Mouse (Mus musculus): ENCODE measurements around the gene U2surp.

Gene U2surp

GRCm38 (mm10) chr9:95511472-95512330 is at the start of gene U2surp:
Gene U2surp (minus strand): TSS chr9:95511996.
- peak; percentile 89 to 94 for DNase-seq (ENCODE audit: low read depth in 1 of 2, low spot score in 2 of 2)

GRCm38 (mm10) chr9:95559936-95560735 is 48.3 kb upstream of the U2surp start:
- DNase-seq (ENCODE audit: low read depth in 1 of 2, low spot score in 2 of 2) = no peak

GRCm38 (mm10) chr9:95559059-95559935 is 47.5 kb upstream of the U2surp start, which contains the start of gene Paqr9:
Gene Paqr9 (plus strand): TSS chr9:95559657.
- DNase-seq (ENCODE audit: low read depth in 1 of 2, low spot score in 2 of 2) = no peak

- DNase-seq (ENCODE audit: low read depth in 1 of 2, low spot score in 2 of 2) = no peak
These were observed 46.9 kb upstream of the U2surp start for GRCm38 (mm10) chr9:95558726-95559058.

GRCm38 (mm10) chr9:95557722-95558121 is 45.9 kb upstream of the U2surp start:
- DNase-seq (ENCODE audit: low read depth in 1 of 2, low spot score in 2 of 2) = no peak

GRCm38 (mm10) chr9:95556067-95556512 is 44.3 kb upstream of the U2surp start:
- DNase-seq (ENCODE audit: low read depth in 1 of 2, low spot score in 2 of 2) = no peak

GRCm38 (mm10) chr9:95555233-95555740 is 43.5 kb upstream of the U2surp start:
- DNase-seq (ENCODE audit: low read depth in 1 of 2, low spot score in 2 of 2) = no peak

- DNase-seq (ENCODE audit: low read depth in 1 of 2, low spot score in 2 of 2) = no peak
These were observed 42.7 kb upstream of the U2surp start for GRCm38 (mm10) chr9:95554231-95555221.

- no peak for DNase-seq (ENCODE audit: low read depth in 1 of 2, low spot score in 2 of 2)
These were observed 40.4 kb upstream of the U2surp start for GRCm38 (mm10) chr9:95552175-95552705.

- DNase-seq (ENCODE audit: low read depth in 1 of 2, low spot score in 2 of 2) = no peak
These were observed 39.3 kb upstream of the U2surp start for GRCm38 (mm10) chr9:95550856-95551774.

GRCm38 (mm10) chr9:95549626-95550411 is 38.0 kb upstream of the U2surp start:
- DNase-seq (ENCODE audit: low read depth in 1 of 2, low spot score in 2 of 2) = no peak

GRCm38 (mm10) chr9:95546679-95547078 is 34.9 kb upstream of the U2surp start:
- no peak for DNase-seq (ENCODE audit: low read depth in 1 of 2, low spot score in 2 of 2)

GRCm38 (mm10) chr9:95544598-95544997 is 32.8 kb upstream of the U2surp start:
- DNase-seq (ENCODE audit: low read depth in 1 of 2, low spot score in 2 of 2) = no peak

GRCm38 (mm10) chr9:95542475-95542874 is 30.7 kb upstream of the U2surp start:
- DNase-seq (ENCODE audit: low read depth in 1 of 2, low spot score in 2 of 2) = no peak

- DNase-seq (ENCODE audit: low read depth in 1 of 2, low spot score in 2 of 2) = no peak
These were observed 30.0 kb upstream of the U2surp start for GRCm38 (mm10) chr9:95541650-95542432.

- no peak for DNase-seq (ENCODE audit: low read depth in 1 of 2, low spot score in 2 of 2)
These were observed 29.4 kb upstream of the U2surp start for GRCm38 (mm10) chr9:95541208-95541607.

- peak; percentile 36 to 46 for DNase-seq (ENCODE audit: low read depth in 1 of 2, low spot score in 2 of 2)
These were observed 28.7 kb upstream of the U2surp start for GRCm38 (mm10) chr9:95540487-95540886.

Measured in monocyte, adult 2 months (primary cell).